1 mouse cellular context compared by ENCODE assay signal in the genomic region with DNA sequence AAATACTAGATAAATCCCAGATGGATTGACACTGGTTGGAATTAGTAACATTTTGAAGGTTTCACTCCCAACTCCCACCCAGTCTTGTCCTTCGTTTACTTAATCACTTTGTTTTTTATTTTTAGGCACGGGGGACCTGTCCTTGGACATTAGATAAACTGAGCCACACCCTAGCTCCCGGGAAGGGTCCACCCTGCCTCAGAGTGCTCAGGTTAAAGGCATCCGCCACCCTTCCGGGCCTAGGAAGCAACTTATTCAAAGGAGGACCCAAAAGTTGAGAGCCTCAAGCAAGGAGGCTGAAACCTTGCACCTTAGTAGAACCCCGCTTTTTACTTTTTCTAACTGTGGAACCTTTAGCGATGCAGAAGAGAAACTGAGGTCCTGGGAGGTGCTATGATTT.
TF ChIP-seq lines count a peak whose summit lies in the region.

No protein-coding gene starts in this region.

TF ChIP-seq in CH12.LX, 34 proteins besides CTCF, POLR2A, EP300 and RAD21:
- TF ChIP-seq USF2 (conservative IDR thresholded peaks at IDR 0.05; ENCODE audit: low read depth, low read length) (no peak), ZMIZ1 (IDR thresholded peaks at IDR 0.05; ENCODE audit: low read depth, low read length) (no peak), ETS1 (conservative IDR thresholded peaks at IDR 0.05; ENCODE audit: low read depth, low read length) (no peak)
